Mouse (Mus musculus) testis, adult 2 months (tissue): ENCODE measurements around the gene 6030468B19Rik.

ENCODE experiments used
- CTCF ChIP-seq: fragments of 200-500 bp; IDR thresholded peaks from 2 replicates; pipeline ENCODE4 v1.5.1; 2012; ENCODE audit warnings: low read depth, mild to moderate bottlenecking, inconsistent platforms, low read length, moderate library complexity; ENCODE audit not compliant: control insufficient read depth, insufficient read depth, insufficient replicate concordance
- POLR2A ChIP-seq: fragments of 200-500 bp; IDR thresholded peaks from 2 replicates; pipeline ENCODE4 v1.6.1; 2012; ENCODE audit warnings: low read depth, mild to moderate bottlenecking, inconsistent platforms, low read length, moderate library complexity; ENCODE audit not compliant: control insufficient read depth

DNA sequence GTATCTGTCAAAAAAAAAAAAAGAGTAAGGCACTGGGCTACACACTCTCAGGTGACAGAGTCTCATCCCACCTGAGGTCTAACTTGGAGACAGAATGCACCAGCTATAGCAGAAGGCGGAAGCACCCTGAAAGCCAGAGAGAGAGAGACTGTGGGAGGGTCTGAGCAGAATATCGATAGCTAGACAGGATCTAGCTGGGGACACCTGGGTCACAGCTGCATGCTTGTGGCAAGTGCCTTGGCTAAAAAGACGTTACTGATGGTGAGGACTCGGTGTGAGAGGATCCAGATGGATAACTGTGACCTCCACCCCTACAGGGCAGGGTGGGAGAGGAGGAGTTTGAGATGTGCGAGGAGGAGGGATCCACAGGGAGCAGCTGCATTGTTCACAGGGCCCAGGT is 506 bp upstream of the 6030468B19Rik start:
- TF ChIP-seq POLR2A = no peak
- TF ChIP-seq CTCF = no peak
